Mouse (Mus musculus): Measurements from ENCODE around the gene Pgghg.
"Not testable (repeated sequence)": the region's sequence is repeated elsewhere in the genome, so short reads cannot be mapped to it uniquely, and the experiment has no call there.

Pgghg gene

DNA sequence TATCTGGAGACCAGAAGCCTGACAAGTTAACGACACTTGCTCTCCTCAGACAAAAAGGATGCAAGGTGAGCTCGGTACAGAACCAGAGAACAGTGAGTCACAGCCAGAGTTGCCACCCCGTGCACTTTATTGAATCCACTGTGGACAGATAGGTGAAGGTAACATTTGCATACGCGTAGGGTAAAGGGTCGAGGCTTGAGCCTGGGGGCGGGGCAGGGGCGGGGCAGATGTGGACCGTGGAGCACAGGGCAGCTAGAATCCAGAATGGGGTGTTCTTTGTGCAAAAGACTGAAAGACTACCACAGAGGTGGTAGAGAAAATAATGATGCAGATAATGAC, 13.5 kb downstream of the Pgghg start:
- DNase-seq (ENCODE audit: low read depth, low spot score), result no peak

DNA sequence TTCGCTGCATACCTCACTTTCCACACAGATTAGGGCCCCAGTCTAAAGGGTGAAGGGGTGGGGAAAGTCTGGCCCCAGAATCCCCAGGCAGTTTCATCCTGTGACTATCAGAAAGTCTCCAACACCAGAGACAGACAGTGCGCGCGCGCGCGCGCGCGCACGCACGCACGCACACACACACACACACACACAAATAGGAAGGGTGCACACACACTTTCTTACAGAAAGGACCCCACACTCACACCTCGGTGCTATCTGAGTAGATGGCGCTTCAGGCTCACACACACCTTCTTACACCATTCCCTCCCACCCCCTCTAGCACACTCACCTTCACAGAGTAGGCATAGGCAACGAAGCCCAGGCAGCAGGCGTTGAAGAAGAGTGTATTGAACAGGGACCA, 14.2 kb downstream of the Pgghg start:
- no peak for DNase-seq (ENCODE audit: low read depth, low spot score)

DNA sequence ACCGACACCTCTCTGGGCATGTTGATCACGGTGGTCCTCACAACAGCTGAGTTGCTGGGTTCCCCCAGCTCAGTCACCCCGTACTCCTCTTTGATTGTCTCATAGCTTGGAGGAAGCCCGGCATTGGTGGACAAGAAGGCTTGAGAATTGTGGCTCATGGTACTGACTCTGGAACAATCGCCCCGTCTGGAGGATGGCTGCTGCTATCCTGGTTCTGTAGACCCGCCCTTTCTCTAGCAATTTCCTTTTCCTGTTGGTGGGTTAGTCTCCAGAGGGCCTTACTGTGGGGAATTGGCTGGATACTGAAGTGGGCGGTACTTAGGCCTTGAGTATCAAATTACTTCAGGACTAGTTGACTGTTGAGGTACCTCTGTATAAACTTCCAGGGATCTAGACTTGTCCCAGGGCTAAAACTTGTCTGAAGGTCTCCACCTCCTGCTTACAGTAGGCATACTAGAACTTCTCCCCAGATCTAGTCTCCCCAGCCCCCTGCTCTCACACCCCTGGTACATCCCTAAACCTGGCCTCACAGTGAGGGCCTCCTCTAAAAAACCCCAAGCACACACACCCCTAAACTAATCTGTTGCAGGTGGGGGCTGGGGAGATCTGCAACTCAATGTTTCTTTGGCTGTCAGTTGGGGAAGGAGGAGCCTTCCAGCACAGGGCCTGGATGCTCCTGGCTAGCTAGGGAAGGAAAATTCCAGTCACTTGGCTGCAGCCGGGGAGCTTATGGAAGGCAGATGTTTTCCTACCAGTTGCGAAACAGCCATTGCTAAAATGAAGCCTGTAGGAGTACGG, 14.8 kb downstream of the Pgghg start, which contains the start of the genes Gm45717 and Ifitm2:
Gm45717 (minus strand) TSS at position 180 of the 798 bp plus-strand sequence.
Ifitm2 (minus strand) TSS at position 230 of the 798 bp plus-strand sequence.
- no peak for DNase-seq (ENCODE audit: low read depth, low spot score)

DNA sequence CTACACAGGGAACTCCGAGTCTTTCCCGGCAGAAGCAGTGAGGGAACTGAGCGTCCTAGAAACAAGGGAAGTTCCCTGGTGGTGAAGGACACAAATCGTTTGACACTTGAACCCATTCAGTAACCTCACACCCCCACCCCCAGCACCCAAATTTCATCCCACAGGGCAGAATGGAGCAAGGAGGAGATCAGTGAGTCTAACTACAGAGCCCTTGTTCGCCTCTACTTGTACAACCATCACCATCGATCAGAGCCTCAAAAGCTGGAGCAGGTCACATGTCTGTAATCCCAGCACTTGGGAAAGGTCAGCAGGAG, 15.3 kb downstream of the Pgghg start:
- DNase-seq (ENCODE audit: low read depth, low spot score), result no peak

DNA sequence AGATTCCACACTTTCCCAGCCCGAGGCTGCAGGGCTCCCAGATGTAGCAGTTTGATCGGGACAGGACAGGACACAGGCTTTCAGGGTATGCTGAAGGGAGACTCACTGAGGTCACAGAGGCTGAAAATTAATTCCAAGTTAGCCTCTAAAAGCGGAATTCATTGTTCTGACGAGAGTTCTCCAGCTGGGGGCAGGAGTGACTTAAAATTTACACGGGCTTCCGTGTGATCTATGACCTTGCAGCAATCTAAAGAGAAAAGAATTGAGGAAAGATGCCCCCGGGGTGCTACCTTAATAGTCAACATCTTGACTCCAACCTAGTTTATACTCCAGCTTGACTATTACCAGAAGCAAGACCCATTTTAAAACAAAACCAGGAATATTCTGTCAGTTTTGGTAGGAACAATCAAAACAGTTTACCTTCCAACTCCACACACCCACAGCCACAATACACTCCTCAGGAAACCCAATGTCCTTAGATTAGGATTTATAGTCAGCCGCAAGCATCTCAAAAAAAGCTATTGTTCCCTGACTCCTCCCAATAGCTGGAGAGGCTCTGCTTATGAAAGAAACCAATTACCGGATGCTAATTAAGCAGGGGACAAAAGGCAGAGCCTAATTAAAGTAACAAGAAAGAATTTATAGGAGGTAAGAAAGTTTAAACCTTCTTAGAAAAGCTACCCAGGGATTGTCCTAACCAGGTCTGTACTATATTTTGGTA, 18.1 kb downstream of the Pgghg start:
- DNase-seq (ENCODE audit: low read depth, low spot score), result no peak

DNA sequence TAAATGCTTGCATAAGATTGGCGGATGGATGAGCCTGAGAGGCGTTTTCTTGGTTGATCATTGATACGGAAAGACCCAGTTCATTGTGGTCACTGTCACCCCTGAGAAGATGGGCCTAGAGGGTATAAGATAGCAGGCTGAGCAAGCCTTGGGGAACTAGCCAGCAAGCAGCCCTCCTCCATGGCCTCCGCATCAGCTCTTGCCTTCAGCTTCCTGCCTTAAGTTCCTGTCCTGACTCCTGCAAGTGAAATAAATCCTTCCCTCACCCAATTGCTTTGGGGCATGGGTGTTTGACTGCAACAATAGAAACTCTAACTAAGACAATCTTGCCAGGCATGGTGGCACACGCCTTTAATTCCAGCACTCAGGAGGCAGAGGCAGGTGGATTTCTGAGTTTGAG, 18.8 kb downstream of the Pgghg start:
- DNase-seq (ENCODE audit: low read depth, low spot score), result no peak

DNA sequence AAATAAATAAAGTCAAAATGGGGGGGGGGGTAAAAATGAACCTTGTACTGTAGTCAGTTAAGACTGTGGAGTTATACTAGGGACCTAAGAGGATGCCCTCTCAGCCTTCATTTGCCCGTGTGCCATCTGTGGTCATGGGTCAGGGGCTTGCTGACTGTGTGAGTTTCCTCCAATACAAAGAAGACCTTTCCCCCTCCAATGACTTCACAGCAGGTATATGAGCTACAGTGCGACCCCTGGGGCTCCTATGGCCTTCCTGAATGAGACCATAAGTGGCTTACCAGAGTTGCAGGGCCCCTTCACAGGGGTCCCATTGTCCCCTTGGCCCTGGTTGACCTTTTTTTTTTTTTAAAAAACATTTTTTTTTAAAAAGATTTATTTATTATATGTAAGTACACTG, 20.2 kb downstream of the Pgghg start:
- no peak for DNase-seq (ENCODE audit: low read depth, low spot score)

DNA sequence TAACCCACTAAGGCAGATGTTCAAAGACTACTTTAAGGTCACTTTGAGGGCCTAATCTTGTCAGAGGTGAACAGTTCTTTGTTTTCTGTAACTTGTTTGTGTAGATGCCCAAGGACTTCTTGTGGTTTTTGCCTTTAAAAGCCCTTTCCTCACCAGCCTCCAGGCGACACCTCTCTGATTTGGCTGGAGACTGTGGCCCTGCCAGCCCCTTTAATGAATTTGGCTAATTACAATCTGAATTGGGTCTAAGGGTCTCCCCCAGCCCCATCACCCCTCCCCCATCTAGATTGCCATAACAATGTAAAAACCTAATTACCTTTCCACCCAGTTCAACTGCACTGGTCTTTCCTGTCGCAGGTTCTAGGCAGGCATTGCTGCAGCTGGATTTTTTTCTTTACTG, 21.5 kb downstream of the Pgghg start:
- DNase-seq (ENCODE audit: low read depth, low spot score), result no peak

DNA sequence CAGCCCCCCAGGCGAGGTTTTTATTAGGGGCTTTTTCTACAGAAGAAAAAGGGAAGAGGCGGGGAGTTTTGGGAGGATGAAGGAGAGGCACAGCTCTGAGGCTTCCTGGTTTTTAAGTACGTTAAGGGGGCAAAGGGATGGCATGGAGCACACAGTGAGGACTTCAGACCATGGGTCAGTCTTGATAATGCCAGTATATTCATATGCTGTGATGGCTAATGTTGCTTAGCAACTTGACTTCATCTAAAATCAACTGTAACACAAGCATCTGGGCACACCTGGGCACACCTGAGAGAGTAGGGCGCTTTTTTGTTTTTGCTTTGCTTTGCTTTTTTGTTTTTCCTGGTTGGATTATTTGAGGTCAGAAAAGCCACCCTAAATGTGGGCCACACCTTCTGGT, 25.7 kb downstream of the Pgghg start, which contains the start of gene Ifitm1:
Ifitm1 (plus strand) TSS at position 301 of the 400 bp plus-strand sequence.
- no peak for DNase-seq (ENCODE audit: low read depth, low spot score)

DNA sequence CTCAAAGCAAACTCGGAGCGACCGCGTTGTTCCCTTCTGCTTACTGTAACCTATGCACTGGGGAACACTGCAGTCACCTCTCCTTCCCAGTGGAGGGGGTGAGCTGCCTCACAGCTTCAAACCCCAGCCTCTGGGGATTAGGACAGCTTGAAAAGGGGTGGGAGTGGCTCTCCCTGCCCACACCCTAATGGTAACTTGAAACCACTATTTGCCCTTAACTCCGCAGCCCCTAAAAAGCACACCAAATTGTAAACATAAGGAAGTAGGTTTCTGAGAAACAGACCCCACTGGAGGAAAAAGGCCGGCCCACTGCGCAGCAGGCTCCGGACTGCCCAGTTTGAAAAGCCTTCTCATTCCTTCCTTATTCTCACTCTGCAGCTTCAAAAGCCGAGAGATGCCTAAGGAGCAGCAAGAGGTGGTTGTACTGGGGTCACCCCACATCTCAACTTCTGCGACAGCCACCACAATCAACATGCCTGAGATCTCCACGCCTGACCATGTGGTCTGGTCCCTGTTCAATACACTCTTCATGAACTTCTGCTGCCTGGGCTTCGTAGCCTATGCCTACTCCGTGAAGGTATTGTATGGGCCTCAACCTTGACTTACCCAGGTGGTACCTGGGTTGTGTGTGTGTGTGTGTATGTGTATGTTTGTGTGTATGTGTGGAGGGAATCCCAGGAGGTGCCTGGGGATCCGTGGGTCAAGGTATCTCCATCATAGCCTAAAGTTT, 26.8 kb downstream of the Pgghg start:
- no peak for DNase-seq (ENCODE audit: low read depth, low spot score)

DNA sequence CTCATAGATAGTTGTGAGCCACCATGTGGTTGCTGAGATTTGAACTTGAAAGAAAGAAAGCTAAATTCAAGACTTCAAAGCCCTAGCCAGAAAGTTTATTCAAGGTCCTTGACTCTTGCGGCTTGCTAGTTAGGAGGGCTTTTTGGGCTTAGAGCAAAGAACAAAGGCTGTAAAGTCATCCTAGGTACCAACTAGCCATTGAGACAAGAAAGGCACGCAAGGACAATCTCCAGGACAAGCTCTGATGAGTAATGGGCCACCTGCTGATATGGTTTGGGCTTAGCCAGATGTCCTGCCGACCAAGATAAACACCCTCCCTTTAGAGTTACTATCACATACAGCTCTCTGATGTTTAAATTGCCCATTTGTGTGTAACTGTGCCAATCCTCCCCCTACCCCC, 27.5 kb downstream of the Pgghg start:
- DNase-seq (ENCODE audit: low read depth, low spot score), result not testable (repeated sequence)

DNA sequence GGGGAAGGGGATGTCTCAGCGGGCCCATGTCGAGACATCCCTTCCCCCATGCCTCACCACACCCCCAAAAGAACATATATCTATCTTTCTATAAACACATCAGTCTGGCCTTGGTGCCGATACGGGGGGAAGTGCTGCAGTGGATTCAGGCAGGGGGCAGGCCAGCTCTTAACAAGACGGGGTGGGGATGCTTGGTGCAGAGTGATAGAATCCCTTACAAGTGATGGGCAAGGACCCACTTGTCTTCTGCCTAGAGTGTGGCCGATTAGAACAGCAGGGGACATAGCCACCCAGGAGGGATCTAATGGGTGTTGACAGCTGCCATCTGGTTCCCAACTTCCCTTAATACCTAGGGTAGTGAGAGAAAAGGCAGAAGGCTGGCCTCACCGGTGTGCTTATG, 29.7 kb downstream of the Pgghg start:
- DNase-seq (ENCODE audit: low read depth, low spot score), result no peak

DNA sequence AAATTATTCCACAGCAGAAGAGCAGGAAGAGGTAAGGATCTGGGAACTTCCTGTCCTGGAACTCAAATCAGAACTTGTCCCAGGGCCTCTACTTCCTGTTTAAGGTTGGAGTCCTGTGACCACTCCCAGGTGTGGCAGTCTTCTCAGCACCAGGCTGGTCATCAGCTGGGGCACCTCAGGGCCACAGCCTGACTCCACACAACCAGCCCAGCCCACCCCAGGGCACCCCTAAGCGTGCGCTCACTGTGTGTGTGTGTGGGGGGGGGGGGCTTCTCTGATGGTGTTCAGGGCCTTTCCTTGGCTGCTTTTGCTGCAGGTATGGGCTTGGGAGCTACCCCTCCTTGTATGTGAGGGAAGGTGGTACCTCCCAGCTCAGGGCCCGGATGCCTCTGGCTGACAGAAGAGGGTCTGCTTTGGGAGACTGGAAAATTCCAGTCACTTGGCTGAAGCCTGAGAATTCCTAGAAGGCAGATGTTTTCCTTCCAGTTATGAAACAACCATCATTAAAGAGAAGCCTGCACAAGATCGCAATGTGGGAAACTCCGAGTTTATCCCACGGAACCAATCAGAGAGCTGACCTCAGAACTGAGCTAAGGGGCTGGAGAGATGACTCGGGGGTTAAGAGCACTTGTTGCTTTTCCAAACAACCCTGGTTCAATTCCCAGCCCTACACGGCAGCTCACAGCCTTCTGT, 30.4 kb downstream of the Pgghg start:
- no peak for DNase-seq (ENCODE audit: low read depth, low spot score)

DNA sequence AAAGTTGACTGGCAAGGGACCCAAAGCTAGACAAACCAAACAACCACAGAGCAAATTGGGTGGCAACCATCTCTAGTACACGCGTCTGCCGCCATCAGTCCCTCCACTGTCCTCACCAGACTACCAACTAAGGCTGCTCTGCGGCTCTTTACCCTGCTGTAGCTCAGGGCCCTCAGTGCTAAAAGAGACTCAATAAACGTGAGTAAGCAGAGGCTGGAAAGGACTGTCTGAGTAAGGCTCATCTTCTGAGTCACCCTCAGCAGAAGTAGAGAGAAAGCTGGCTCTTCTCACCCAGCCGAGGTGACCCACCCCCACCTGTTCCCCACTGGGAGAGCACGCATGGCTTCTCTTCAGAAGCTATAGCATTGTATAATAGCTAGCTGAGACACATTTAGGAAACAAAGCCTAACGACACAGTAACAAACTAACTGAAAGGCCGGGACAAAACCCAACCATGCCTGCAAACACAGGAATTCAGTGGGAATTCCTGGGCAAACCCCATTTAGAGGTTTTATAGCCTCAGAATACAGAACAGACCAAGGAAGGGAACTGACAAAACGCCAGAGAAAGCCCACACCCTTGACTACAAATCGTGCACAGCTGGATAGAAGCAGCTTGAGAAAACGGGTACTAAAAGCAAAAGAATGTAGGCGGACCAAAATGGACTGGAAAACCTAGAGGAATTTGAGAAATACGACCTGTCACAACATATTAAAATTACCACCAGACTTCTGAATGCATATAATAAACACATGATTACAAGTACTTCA, 32.4 kb downstream of the Pgghg start:
- DNase-seq (ENCODE audit: low read depth, low spot score), result no peak

DNA sequence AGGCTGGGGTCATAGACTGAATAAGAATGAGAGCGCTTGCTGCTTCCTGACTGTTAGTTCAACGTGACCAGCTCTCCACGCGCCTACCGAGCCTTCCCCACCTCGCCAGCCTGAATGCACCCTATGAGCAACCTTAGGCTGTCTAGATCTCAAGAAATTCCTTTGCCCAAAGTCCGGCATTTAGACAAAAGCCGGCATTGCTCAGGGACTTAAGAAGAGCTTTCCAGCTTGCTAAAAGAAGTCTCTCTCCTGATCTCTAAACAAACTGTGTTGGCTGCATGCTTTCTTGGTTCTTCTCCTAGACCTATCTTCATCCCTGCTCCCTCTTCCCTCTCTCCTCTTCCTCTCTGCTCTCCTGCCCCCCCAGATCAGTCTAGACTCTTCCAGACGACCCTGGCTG, 33.7 kb downstream of the Pgghg start:
- no peak for DNase-seq (ENCODE audit: low read depth, low spot score)

DNA sequence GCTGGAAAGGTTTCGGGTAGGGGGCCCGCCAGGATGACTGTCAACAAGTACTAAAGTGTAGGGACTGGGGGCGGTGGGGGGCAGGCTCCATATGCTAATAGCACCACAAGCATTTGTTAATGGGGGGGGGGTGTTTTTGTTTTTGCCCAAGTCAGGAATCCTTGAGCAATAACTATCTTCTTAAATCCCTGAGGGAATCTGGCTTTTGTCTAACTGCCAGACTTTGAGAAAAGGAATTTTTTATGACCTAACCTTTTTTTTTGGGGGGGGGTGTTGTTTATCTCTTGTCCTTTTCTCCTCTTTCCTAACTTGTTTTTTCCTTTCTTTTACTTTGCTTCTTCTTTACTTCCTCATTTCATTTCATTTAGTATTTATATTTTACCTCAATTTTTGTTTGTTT, 34.3 kb downstream of the Pgghg start:
- DNase-seq (ENCODE audit: low read depth, low spot score), result no peak

DNA sequence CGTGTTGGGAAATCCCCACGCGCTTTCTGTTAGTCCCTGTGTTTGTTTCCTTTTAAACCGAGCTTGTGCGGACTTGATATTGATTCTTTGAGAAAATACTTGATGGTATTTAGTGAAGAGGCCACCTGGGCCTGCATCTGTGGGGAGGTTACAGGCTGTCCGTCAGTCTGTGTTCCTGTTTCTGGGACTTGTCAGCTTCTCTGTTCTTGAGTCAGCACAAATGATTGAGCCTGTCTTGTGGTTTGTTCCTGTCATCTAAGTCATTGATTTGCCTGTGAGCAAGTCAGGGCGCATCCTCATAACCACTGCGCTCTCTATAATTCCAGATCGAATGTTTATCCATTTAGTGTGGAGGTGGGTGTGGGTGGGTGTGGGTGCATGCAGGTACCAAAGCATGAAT, 35.5 kb downstream of the Pgghg start:
- DNase-seq (ENCODE audit: low read depth, low spot score), result not testable (repeated sequence)

DNA sequence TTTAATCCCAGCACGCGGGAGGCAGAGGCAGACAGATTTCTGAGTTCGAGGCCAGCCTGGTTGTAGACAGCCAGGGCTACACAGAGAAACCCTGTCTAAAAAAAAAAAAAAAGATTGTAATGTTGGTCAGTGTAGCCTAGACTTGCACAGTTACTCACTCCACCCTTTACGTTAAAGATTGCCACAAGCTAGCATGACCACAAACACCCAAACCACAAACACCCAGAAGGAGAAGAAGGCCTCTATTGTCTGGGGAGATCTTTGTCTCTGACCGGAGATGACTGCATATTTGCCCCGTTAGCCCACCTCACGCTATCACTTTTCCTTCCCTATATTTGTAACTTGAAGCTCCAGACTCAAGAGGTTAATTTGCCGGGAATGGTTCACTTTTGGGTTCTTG, 40.5 kb downstream of the Pgghg start:
- no peak for DNase-seq (ENCODE audit: low read depth, low spot score)

DNA sequence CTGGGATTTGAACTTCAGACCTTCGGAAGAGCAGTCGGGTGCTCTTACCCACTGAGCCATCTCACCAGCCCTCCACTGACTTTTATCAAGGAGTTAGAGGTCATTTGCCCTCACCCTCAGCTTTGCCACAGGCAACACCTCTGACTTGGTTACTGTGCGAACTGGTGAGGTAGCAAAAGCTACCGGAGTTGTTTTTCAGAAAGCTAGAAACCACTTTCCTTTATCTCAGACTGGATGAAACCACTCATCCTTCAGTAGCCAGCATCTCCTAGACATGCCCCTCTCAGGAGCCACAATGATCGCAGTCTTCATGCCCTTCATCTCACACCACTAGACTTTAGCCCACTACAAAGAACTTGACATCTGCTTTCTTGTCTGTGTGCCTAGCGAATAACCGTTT, 41.8 kb downstream of the Pgghg start:
- no peak for DNase-seq (ENCODE audit: low read depth, low spot score)

DNA sequence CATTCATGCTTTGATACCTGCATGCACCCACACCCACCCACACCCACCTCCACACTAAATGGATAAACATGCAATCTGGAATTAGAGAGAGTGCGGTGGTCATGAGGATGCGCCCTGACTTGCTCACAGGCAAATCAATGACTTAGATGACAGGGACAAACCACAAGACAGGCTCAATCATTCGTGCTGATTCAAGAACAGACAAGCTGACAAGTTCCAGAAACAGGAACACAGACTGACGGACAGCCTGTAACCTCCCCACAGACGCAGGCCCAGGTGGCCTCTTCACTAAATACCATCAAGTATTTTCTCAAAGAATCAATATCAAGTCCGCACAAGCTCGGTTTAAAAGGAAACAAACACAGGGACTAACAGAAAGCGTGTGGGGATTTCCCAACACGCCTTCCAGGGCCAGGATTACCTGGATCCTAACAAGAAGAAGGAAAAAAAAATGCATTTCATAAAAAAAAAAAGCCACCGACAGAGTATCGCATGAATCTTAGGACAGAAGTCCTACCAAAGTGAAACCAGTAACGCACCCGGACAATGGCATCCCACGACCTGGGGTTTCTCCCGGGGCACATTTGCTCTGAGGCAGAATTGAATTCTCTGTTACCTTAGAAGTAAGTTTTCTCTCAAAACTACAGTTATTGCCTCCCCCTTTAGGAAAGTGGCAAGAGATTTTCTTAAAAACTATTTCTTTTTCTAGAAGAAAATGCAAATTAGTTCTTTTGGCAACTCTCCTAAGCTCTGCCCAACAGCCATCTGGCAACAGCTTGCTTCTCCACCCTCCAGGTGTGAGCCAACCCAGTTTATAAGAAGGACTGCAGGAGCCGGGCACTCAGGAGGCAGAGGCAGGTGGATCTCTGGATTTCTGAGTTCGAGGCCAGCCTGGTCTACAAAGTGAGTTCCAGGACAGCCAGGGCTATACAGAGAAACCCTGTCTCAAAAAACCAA, 46.3 kb downstream of the Pgghg start:
- no peak for DNase-seq (ENCODE audit: low read depth, low spot score)
